Mouse (Mus musculus) CD4-positive naive resting alpha-beta T cell, adult 57 days (primary cell): ENCODE measurements around the gene Klhl3. TPM values are rescaled to one million over a fixed set of nuclear protein-coding genes. Genes with fewer than 3 reads are reported as not detected.

Source experiments
- total RNA-seq: library from RNA; stranded (reverse); gene quantifications from one replicate; pipeline ENCODE4 v1.2.4, GENCODE M21; 2023

Gene Klhl3
- total RNA-seq = 12.0 TPM

GRCm38 (mm10) chr13:58113061-58113900 lies at the start of gene Klhl3:
Gene Klhl3 (minus strand): TSS chr13:58113592.

GRCm38 (mm10) chr13:58157447-58158098 lies 44.2 kb upstream of the Klhl3 start, which contains the start of gene Idnk:
Gene Idnk (plus strand): TSS chr13:58157649.

DNA sequence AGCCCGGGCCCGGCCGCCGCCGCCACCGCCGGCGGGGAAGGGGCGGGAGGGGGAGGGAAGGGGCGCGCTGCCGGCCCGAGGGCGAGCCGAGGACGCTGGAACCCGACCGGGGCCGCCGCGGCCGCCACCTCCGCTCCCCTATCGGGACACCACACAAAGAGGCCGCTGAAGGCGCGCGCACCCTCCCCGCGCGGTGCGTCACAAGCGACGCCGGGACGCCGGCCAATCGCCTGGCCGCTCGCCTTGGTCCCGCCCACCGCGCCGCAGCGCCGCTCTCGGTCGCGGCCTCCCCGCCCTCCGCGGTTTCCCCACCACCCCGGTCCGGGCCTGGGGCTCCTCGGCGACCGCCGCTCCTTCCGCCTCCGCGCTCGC lies 15.0 kb upstream of the Klhl3 start, which contains the start of gene Hnrnpa0:
Gene Hnrnpa0 (minus strand): TSS at position 161 of the 372 bp plus-strand sequence.

Other genes with a start within 250 kb of the Klhl3 start
- gene Spock1, start 205.3 kb downstream of the Klhl3 start, total RNA-seq = not detected
- gene Hnrnpa0, start 15.0 kb upstream of the Klhl3 start, total RNA-seq = 149 TPM
- 102 TPM for gene Idnk, start 44.1 kb upstream of the Klhl3 start, total RNA-seq
- gene Ubqln1, start 102.1 kb upstream of the Klhl3 start, total RNA-seq = 85.4 TPM
- 1.6 TPM for gene Gkap1, start 162.1 kb upstream of the Klhl3 start, total RNA-seq
- gene Kif27, start 245.5 kb upstream of the Klhl3 start, total RNA-seq = not detected